Mouse (Mus musculus) subcutaneous adipose tissue, adult 2 months (tissue): ENCODE data around the gene Galr2. TPM values are rescaled to one million over a fixed set of nuclear protein-coding genes. Genes with fewer than 3 reads are reported as not detected.

Source experiments
- polyA plus RNA-seq: library from polyadenylated mRNA; depleted of rRNA; stranded (reverse); fragments of >200 nt; gene quantifications from 2 replicates; pipeline ENCODE4 v1.2.3, GENCODE M21; 2012; ENCODE audit warnings: low replicate concordance; rRNA removed

Gene Galr2
- 0.06 and 2.1 TPM in 2 replicates for polyA plus RNA-seq

DNA sequence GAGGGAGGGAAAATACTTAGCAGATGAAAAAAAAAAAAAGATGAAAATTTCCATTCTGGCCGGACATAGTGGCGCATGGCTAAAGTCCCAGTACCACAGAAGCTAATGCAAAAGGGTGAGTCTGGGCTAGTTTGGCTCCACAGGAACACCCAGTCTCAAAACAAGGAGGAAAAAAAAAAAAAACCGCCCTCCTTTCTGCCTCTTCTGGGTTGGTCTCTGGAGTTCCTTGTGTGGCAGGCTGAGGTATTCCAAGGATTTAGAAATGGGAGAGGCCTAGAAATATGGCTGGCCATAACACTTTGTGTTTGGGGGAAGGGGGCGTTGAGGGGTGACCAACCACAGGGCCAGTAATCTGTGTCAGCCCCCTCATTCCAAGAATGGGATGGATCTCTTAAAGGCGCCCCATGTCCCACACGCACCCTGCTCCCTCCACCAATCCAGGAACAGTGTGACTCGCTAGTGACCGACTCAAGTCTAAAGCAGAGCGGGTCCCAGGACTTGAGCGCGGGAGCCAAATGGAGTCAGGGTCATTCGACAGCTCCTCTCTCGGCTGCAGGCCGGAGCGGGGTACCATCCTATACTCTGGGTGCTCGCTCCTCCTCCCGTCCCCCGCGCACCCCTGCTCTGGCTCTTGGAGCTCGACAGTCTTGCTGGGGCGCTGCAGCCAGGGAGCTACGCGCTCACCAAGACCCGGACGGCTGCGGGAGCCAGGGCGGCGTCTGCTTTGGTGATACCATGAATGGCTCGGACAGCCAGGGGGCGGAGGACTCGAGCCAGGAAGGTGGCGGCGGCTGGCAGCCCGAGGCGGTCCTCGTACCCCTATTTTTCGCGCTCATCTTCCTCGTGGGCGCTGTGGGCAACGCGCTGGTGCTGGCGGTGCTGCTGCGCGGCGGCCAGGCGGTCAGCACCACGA lies at the start of gene Galr2:
Gene Galr2, plus strand, starts transcription at position 189 of the 913 bp plus-strand sequence.

GRCm38 (mm10) chr11:116237742-116238395 lies 42.9 kb upstream of the Galr2 start, which contains the start of gene Evpl:
Gene Evpl, minus strand, starts transcription at chr11:116238077.

GRCm38 (mm10) chr11:116274045-116274666 lies 6.6 kb upstream of the Galr2 start, which contains the start of gene Srp68:
Gene Srp68, minus strand, starts transcription at chr11:116274217.

DNA sequence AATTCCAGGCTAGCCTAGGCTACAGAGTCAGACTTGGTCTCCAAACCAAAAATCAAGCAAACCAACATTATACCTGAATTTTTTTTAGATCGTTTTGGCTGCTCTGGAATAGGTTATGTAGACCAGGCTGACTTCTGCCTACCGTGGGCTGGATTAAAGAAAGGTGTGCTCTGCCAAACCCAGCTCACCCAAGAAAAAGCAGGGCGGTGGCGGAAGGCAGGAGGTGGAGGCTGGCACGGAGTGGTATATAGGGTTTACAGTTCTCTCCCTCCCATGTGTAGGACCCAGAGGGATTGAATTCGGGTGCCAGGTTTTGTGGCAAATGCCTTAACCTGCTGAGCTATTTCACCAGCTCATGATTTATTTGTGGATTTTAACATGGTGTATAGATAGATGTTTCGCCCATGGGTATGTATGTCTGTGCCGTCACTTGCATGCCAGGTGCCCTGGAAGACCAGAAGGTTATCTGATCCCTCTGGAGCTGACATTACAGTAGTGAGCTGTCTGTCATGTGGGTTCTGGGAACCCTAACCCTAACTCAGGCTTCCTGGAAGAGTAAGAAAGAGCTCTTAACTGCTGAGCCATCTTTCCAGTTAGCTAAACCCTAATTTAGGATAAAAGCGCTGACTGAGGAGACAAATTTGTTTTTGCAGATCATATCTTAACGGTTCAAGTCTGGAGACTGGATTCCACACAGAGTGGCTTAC lies 26.4 kb downstream of the Galr2 start, which contains the start of gene Exoc7:
Gene Exoc7, minus strand, starts transcription at position 215 of the 707 bp plus-strand sequence.

Other genes starting within 250 kb of the Galr2 start
- gene Unc13d, start 203.0 kb upstream of the Galr2 start, polyA plus RNA-seq = 1.7 and 7.5 TPM in 2 replicates
- 189 and 264 TPM in 2 replicates for gene Wbp2, start 193.9 kb upstream of the Galr2 start, polyA plus RNA-seq
- 41.1 and 61.3 TPM in 2 replicates for gene Trim47, start 153.7 kb upstream of the Galr2 start, polyA plus RNA-seq
- gene Trim65, start 149.8 kb upstream of the Galr2 start, polyA plus RNA-seq = 12.7 and 19.1 TPM in 2 replicates
- gene Mrpl38, start 142.1 kb upstream of the Galr2 start, polyA plus RNA-seq = 43.3 and 80.0 TPM in 2 replicates
- 15.9 and 34.9 TPM in 2 replicates for gene Fbf1, start 112.8 kb upstream of the Galr2 start, polyA plus RNA-seq
- 11.0 and 38.0 TPM in 2 replicates for gene Ten1, start 82.1 kb upstream of the Galr2 start, polyA plus RNA-seq
- 158 and 369 TPM in 2 replicates for gene Acox1, start 81.9 kb upstream of the Galr2 start, polyA plus RNA-seq
- 0.26 and 2.2 TPM in 2 replicates for gene Evpl, start 42.9 kb upstream of the Galr2 start, polyA plus RNA-seq
- 47.5 and 69.1 TPM in 2 replicates for gene Srp68, start 6.7 kb upstream of the Galr2 start, polyA plus RNA-seq
- 36.6 and 41.8 TPM in 2 replicates for gene Exoc7, start 26.3 kb downstream of the Galr2 start, polyA plus RNA-seq
- gene Foxj1, start 54.5 kb downstream of the Galr2 start, polyA plus RNA-seq = 0.04 and 2.2 TPM in 2 replicates
- gene Rnf157, start 132.1 kb downstream of the Galr2 start, polyA plus RNA-seq = 2.8 and 8.2 TPM in 2 replicates
- gene Ubald2, start 153.2 kb downstream of the Galr2 start, polyA plus RNA-seq = 83.9 and 86.6 TPM in 2 replicates
- gene Qrich2, start 185.3 kb downstream of the Galr2 start, polyA plus RNA-seq = 0.19 and 0.31 TPM in 2 replicates
- gene Prpsap1, start 213.3 kb downstream of the Galr2 start, polyA plus RNA-seq = 77.4 and 154 TPM in 2 replicates
- 10.2 and 24.7 TPM in 2 replicates for gene Sphk1, start 250.0 kb downstream of the Galr2 start, polyA plus RNA-seq